Mouse (Mus musculus): ENCODE results near the gene Tsc2.

- TF ChIP-seq CTCF (IDR thresholded peaks at IDR 0.05; ENCODE audit: borderline replicate concordance, control insufficient read depth, extremely low read depth, insufficient read depth, low read length, poor library complexity) = no peak
- TF ChIP-seq POLR2A (IDR thresholded peaks at IDR 0.05; ENCODE audit: control insufficient read depth, extremely low read depth, insufficient read depth, low read length, poor library complexity) = no peak
Measured at GRCm38 (mm10) chr17:24644030-24644715, 11.7 kb upstream of the Tsc2 start.
